Comparison of ENCODE assay signal across 8 mouse cellular contexts in genomic region chr3:83915768-83916496, GRCm38 (mm10).
DNase-seq lines count a peak whose midpoint lies in the region; ATAC-seq and TF ChIP-seq lines count a peak whose summit lies in the region.

No protein-coding gene starts in this region.

- no peaks in the 10 kb centered on the region for H3K9me3 ChIP-seq in heart, postnatal 0 days (replicated peaks; ENCODE audit: control insufficient read depth, low read length)
- no peaks in the 10 kb centered on the region for H3K9me3 ChIP-seq in heart, embryonic 12.5 days (replicated peaks)
- H3K9me3 ChIP-seq in liver, postnatal 0 days (ENCODE audit: low read length) = no peaks in the 10 kb centered on the region
- H3K9me3 ChIP-seq in neural tube, embryonic 15.5 days (replicated peaks) = no peaks in the 10 kb centered on the region

- H3K27me3 ChIP-seq in heart, postnatal 0 days (ENCODE audit: control insufficient read depth, insufficient read depth, low read length) = no peaks in the 10 kb centered on the region
- no peaks in the 10 kb centered on the region for H3K27me3 ChIP-seq in heart, embryonic 12.5 days (replicated peaks)
- no peaks in the 10 kb centered on the region for H3K27me3 ChIP-seq in liver, postnatal 0 days (ENCODE audit: insufficient read depth, low read length)
- no peaks in the 10 kb centered on the region for H3K27me3 ChIP-seq in neural tube, embryonic 15.5 days (replicated peaks)

- no peak for TF ChIP-seq EP300 in heart, postnatal 0 days (IDR thresholded peaks at IDR 0.05; ENCODE audit: low read depth)
- no peak for TF ChIP-seq EP300 in liver, postnatal 0 days (IDR thresholded peaks at IDR 0.05; ENCODE audit: low read depth)

- ATAC-seq in heart, postnatal 0 days (ENCODE audit: insufficient read depth, low read depth) = no peak
- ATAC-seq in heart, embryonic 12.5 days (ENCODE audit: insufficient number of reproducible peaks, low FRiP score) = no peak
- no peak for ATAC-seq in liver, postnatal 0 days
- peak; percentile 54; the same call in 1 of the 2 replicates for ATAC-seq in neural tube, embryonic 15.5 days (ENCODE audit: low FRiP score)
- ATAC-seq in erythroblast, adult 5-6 weeks (replicated peaks; ENCODE audit: low FRiP score, poor library complexity, severe bottlenecking) = no peak

- WGBS in heart, postnatal 0 days = 79% methylated on average over 11 of the region's 11 CpGs
- WGBS in heart, embryonic 12.5 days = 71% methylated on average over 11 of the region's 11 CpGs
- 77% methylated on average over 11 of the region's 11 CpGs for WGBS in liver, postnatal 0 days (ENCODE audit: insufficient replicate concordance)
- WGBS in neural tube, embryonic 15.5 days = 75% methylated on average over 11 of the region's 11 CpGs

- no peak overlapping the region for H3K4me2 ChIP-seq in heart, postnatal 0 days (ENCODE audit: low read depth, low read length)
- no peak overlapping the region for H3K4me2 ChIP-seq in heart, embryonic 12.5 days
- H3K4me2 ChIP-seq in liver, postnatal 0 days (ENCODE audit: low read depth, low read length) = no peak overlapping the region
- H3K4me2 ChIP-seq in neural tube, embryonic 15.5 days = no peak overlapping the region

- no peak overlapping the region for H3K27ac ChIP-seq in heart, postnatal 0 days (ENCODE audit: low read depth)
- no peak overlapping the region for H3K27ac ChIP-seq in heart, embryonic 12.5 days (ENCODE audit: poor library complexity, severe bottlenecking)
- no peak overlapping the region for H3K27ac ChIP-seq in liver, postnatal 0 days (ENCODE audit: low read depth)
- no peak overlapping the region for H3K27ac ChIP-seq in neural tube, embryonic 15.5 days (replicated peaks)

- peak; percentile 67 for TF ChIP-seq CTCF in heart, postnatal 0 days (IDR thresholded peaks at IDR 0.05; ENCODE audit: low read depth)
- peak; percentile 72 for TF ChIP-seq CTCF in liver, postnatal 0 days (IDR thresholded peaks at IDR 0.05; ENCODE audit: low read depth)

- DNase-seq in heart, postnatal 0 days (ENCODE audit: low spot score) = peak; percentile 30
- peak; percentile 58 for DNase-seq in adrenal gland, adult 2 months
- peak; percentile 29 for DNase-seq in embryo, embryonic 11.5 days (ENCODE audit: low read depth, low spot score)
- DNase-seq in induced T-regulatory cell, adult 2 months (ENCODE audit: low read depth) = peak; percentile 33
- DNase-seq in liver, postnatal 0 days = no peak

- H3K9ac ChIP-seq in heart, postnatal 0 days (replicated peaks; ENCODE audit: low read depth, low read length) = no peak overlapping the region
- no peak overlapping the region for H3K9ac ChIP-seq in heart, embryonic 12.5 days
- no peak overlapping the region for H3K9ac ChIP-seq in liver, postnatal 0 days (replicated peaks)
- no peak overlapping the region for H3K9ac ChIP-seq in neural tube, embryonic 15.5 days (replicated peaks)

- no peak overlapping the region for H3K4me3 ChIP-seq in heart, postnatal 0 days (ENCODE audit: low read depth, low read length)
- no peak overlapping the region for H3K4me3 ChIP-seq in heart, embryonic 12.5 days
- H3K4me3 ChIP-seq in liver, postnatal 0 days (ENCODE audit: low read depth, low read length) = no peak overlapping the region
- H3K4me3 ChIP-seq in neural tube, embryonic 15.5 days (replicated peaks) = no peak overlapping the region

- H3K36me3 ChIP-seq in heart, postnatal 0 days (replicated peaks; ENCODE audit: control insufficient read depth, insufficient read depth, low read length) = peaks cover 71% of the 10 kb centered on the region
- H3K36me3 ChIP-seq in heart, embryonic 12.5 days = peaks cover 61% of the 10 kb centered on the region
- peaks cover 90% of the 10 kb centered on the region for H3K36me3 ChIP-seq in liver, postnatal 0 days (replicated peaks; ENCODE audit: insufficient read depth, low read length)
- H3K36me3 ChIP-seq in neural tube, embryonic 15.5 days = peaks cover 72% of the 10 kb centered on the region

- H3K4me1 ChIP-seq in heart, postnatal 0 days (ENCODE audit: control insufficient read depth, insufficient read depth) = no peaks in the 10 kb centered on the region
- peaks cover 6% of the 10 kb centered on the region; the same call in 1 of the 2 replicates for H3K4me1 ChIP-seq in heart, embryonic 12.5 days (replicated peaks)
- H3K4me1 ChIP-seq in liver, postnatal 0 days (ENCODE audit: insufficient read depth) = no peaks in the 10 kb centered on the region
- no peaks in the 10 kb centered on the region for H3K4me1 ChIP-seq in neural tube, embryonic 15.5 days
